In genomic region chr5:45519960-45520808, GRCm38 (mm10) we compare ENCODE assay signal across 8 mouse cellular contexts. TPM values are rescaled to one million over a fixed set of nuclear protein-coding genes. Genes with fewer than 3 reads are reported as not detected.
A peak's percentile ranks its signal among the peaks of the same experiment; 100 is the strongest.
DNase-seq lines count a peak whose midpoint lies in the region; ATAC-seq and TF ChIP-seq lines count a peak whose summit lies in the region.

Gene Med28, plus strand, starts transcription at chr5:45520229.

- TF ChIP-seq CTCF in cortical plate, adult 2 months (IDR thresholded peaks at IDR 0.05; ENCODE audit: extremely low read depth, insufficient read depth, low read length), result no peak

- TF ChIP-seq POLR2A in cortical plate, adult 2 months (IDR thresholded peaks at IDR 0.05; ENCODE audit: extremely low read depth, insufficient read depth, low read length), result peak; percentile 84

- DNase-seq in gastrocnemius, postnatal 10 days, result peak; percentile 96
- peak; percentile 92 for DNase-seq in induced T-regulatory cell, adult 2 months (ENCODE audit: low read depth)
- peak; percentile 80 to 94 for DNase-seq in left cerebral cortex, adult 9 months (ENCODE audit: low spot score in 2 of 2)
- peak; percentile 95 for DNase-seq in right cerebral cortex, postnatal 14 days
- peak; percentile 94 for DNase-seq in urinary bladder, postnatal 36 days (ENCODE audit: low spot score in 2 of 2)

- H3K4me1 ChIP-seq in cortical plate, adult 2 months (ENCODE audit: control insufficient read depth, insufficient read depth, low read length), result peaks cover 5% of the 10 kb centered on the region

- H3K4me3 ChIP-seq in cortical plate, adult 2 months (ENCODE audit: insufficient read depth, low read length), result peak within 1 kb of the TSS; percentile 59

- H3K27ac ChIP-seq in cortical plate, adult 2 months (ENCODE audit: insufficient read depth, low read length), result peak within 1 kb of the TSS; percentile 74

- peak; percentile 94 for ATAC-seq in activated CD4-positive, CD25-positive, alpha-beta regulatory T cell, adult 4 months
- ATAC-seq in megakaryocyte progenitor cell, adult 5-6 weeks (replicated peaks; ENCODE audit: poor library complexity), result peak; percentile 91

RNA-seq across cellular contexts. Expression of gene Med28, which starts in this region (rescaled TPM):
- polyA plus RNA-seq in activated CD4-positive, CD25-positive, alpha-beta regulatory T cell, adult 4 months (2017; shearing (Covaris generic)), result 100 to 1,000 TPM; 217 to 220 TPM
- polyA plus RNA-seq in cortical plate, adult 2 months (2012; rRNA removed), result 128 and 130 TPM in 2 replicates
- total RNA-seq in gastrocnemius, postnatal 10 days (2021), result 10 to 100 TPM; 38.0 to 38.8 TPM
- 100 and 109 TPM in 2 replicates for total RNA-seq in megakaryocyte progenitor cell, adult 5-6 weeks (2015)
- 41.2 and 49.0 TPM in 2 replicates for total RNA-seq in megakaryocyte progenitor cell, adult 5-6 weeks (2017)

Comparison
In these comparisons a context has a peak if more than half of its experiments do, and no peak if none do; other contexts are left out.
1. Peak in every context shown above with its lines: DNase-seq, ATAC-seq, H3K4me3 ChIP-seq and H3K27ac ChIP-seq.